Mouse (Mus musculus): ENCODE measurements around the gene Mertk.

- TF ChIP-seq CTCF (IDR thresholded peaks at IDR 0.05) (peak; percentile 47), EP300 (IDR thresholded peaks at IDR 0.05) (no peak)
These were observed 119.3 kb downstream of the Mertk start, which contains the start of gene Tmem87b for GRCm38 (mm10) chr2:128817786-128818681.
